Mouse (Mus musculus) midbrain, embryonic 10.5 days (tissue): ENCODE data around the gene Hist1h2ao. TPM values are rescaled to one million over a fixed set of nuclear protein-coding genes. Genes with fewer than 3 reads are reported as not detected.

ENCODE experiments used
- microRNA-seq: library from miRNA; unstranded; fragments of <30 nt; microRNA quantifications from one replicate; pipeline ENCODE4, GENCODE M21; 2017
- polyA plus RNA-seq: library from polyadenylated mRNA; unstranded; fragments of >200 nt; fragmentation: Nextera tagmentation; extraction: Ambion mirVana; gene quantifications from 2 replicates; pipeline ENCODE4 v1.2.1, GENCODE M21; 2016

Hist1h2ao gene
- polyA plus RNA-seq, 1 experiment from 2014 or later: 1.6 TPM

Small RNA genes lying within 50 kb of the gene (microRNA-seq; reads per million reads assigned to microRNA genes)
- not detected for gene Gm19658
- gene Gm44346: not detected
- gene Gm44466: not detected

Other genes starting within 250 kb of the Hist1h2ao start
- gene Olfr1364, start 228.7 kb upstream of the Hist1h2ao start, polyA plus RNA-seq: not detected in 2 replicates
- not detected in 2 replicates for gene Olfr1362, start 196.4 kb upstream of the Hist1h2ao start, polyA plus RNA-seq
- not detected in 2 replicates for gene Olfr11, start 167.9 kb upstream of the Hist1h2ao start, polyA plus RNA-seq
- gene Olfr1361, start 147.1 kb upstream of the Hist1h2ao start, polyA plus RNA-seq: not detected in 2 replicates
- gene Olfr1360, start 133.1 kb upstream of the Hist1h2ao start, polyA plus RNA-seq: not detected in 2 replicates
- not detected in 2 replicates for gene Olfr1359, start 112.4 kb upstream of the Hist1h2ao start, polyA plus RNA-seq
- gene Hist1h2bl, start 94.3 kb upstream of the Hist1h2ao start, polyA plus RNA-seq: 1.4 and 3.4 TPM in 2 replicates
- 12.2 and 21.8 TPM in 2 replicates for gene Hist1h2ai, start 94.0 kb upstream of the Hist1h2ao start, polyA plus RNA-seq
- gene Hist1h3h, start 92.8 kb upstream of the Hist1h2ao start, polyA plus RNA-seq: 8.9 and 11.3 TPM in 2 replicates
- gene Hist1h2bm, start 88.4 kb upstream of the Hist1h2ao start, polyA plus RNA-seq: 5.2 and 7.5 TPM in 2 replicates
- gene Hist1h4j, start 75.4 kb upstream of the Hist1h2ao start, polyA plus RNA-seq: 1.0 and 1.2 TPM in 2 replicates
- gene Hist1h4k, start 60.0 kb upstream of the Hist1h2ao start, polyA plus RNA-seq: 1.7 and 6.4 TPM in 2 replicates
- 16.8 and 19.9 TPM in 2 replicates for gene Hist1h2ak, start 56.6 kb upstream of the Hist1h2ao start, polyA plus RNA-seq
- 0.55 and 2.6 TPM in 2 replicates for gene Hist1h2bn, start 56.3 kb upstream of the Hist1h2ao start, polyA plus RNA-seq
- 31.5 and 37.7 TPM in 2 replicates for gene Hist1h1b, start 29.8 kb upstream of the Hist1h2ao start, polyA plus RNA-seq
- 114 and 126 TPM in 2 replicates for gene Hist1h3i, start 27.1 kb upstream of the Hist1h2ao start, polyA plus RNA-seq
- 11.7 and 15.4 TPM in 2 replicates for gene Hist1h2an, start 23.2 kb upstream of the Hist1h2ao start, polyA plus RNA-seq
- 3.9 and 4.2 TPM in 2 replicates for gene Hist1h2bp, start 23.0 kb upstream of the Hist1h2ao start, polyA plus RNA-seq
- 15.4 and 17.4 TPM in 2 replicates for gene Hist1h2bq, start 268 bp upstream of the Hist1h2ao start, polyA plus RNA-seq
- gene Hist1h4m, start 1.3 kb downstream of the Hist1h2ao start, polyA plus RNA-seq: not detected in 2 replicates
- 7.7 and 10.8 TPM in 2 replicates for gene Hist1h4n, start 21.7 kb downstream of the Hist1h2ao start, polyA plus RNA-seq
- gene Hist1h2ap, start 23.0 kb downstream of the Hist1h2ao start, polyA plus RNA-seq: 5,863 and 6,710 TPM in 2 replicates
- 15.6 and 19.0 TPM in 2 replicates for gene Hist1h2br, start 23.3 kb downstream of the Hist1h2ao start, polyA plus RNA-seq
- 23.8 and 24.8 TPM in 2 replicates for gene Zfp184, start 134.6 kb downstream of the Hist1h2ao start, polyA plus RNA-seq
- gene Pom121l2, start 170.7 kb downstream of the Hist1h2ao start, polyA plus RNA-seq: 0.11 TPM in 1 of 2 replicates, not detected in the other
- not detected in 2 replicates for gene Prss16, start 199.3 kb downstream of the Hist1h2ao start, polyA plus RNA-seq
- gene Hist1h2ah, start 225.1 kb downstream of the Hist1h2ao start, polyA plus RNA-seq: 10.6 and 11.4 TPM in 2 replicates
- gene Hist1h2bk, start 225.4 kb downstream of the Hist1h2ao start, polyA plus RNA-seq: 9.4 and 9.7 TPM in 2 replicates
- 51.3 and 52.5 TPM in 2 replicates for gene Hist1h4i, start 230.9 kb downstream of the Hist1h2ao start, polyA plus RNA-seq
- gene Hist1h2ag, start 232.5 kb downstream of the Hist1h2ao start, polyA plus RNA-seq: 64.8 and 64.9 TPM in 2 replicates
- gene Hist1h2bj, start 232.7 kb downstream of the Hist1h2ao start, polyA plus RNA-seq: 14.7 and 16.2 TPM in 2 replicates